Mouse (Mus musculus) lung, postnatal 36 days (tissue): ENCODE results near the gene Mapk3.
A peak's percentile ranks its signal among the peaks of the same experiment; 100 is the strongest.

Experiments used
- DNase-seq: peaks from one replicate; pipeline ENCODE4 v3.0.0; 2022; ENCODE audit warnings: mixed read lengths

Mapk3 gene

DNA sequence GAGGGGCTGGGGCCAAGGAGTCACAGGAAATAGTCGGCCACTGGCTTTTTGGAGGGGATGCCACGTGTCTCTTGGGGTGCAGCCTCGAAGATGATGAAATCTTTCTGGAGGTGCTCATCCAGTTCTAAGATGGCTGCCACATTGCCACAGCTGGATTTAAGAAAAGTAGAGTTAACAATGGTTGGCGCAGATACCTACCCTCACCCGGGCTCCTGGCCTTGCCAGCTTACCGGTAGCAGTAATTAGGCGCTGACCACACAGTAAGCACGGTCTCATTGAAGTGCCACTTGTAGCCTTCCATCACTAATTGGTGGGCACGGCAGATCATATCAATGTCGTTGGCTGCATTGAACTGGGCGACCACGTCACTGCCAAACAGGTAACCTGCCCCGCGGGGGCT is 26.7 kb downstream of the Mapk3 start:
- no peak for DNase-seq

DNA sequence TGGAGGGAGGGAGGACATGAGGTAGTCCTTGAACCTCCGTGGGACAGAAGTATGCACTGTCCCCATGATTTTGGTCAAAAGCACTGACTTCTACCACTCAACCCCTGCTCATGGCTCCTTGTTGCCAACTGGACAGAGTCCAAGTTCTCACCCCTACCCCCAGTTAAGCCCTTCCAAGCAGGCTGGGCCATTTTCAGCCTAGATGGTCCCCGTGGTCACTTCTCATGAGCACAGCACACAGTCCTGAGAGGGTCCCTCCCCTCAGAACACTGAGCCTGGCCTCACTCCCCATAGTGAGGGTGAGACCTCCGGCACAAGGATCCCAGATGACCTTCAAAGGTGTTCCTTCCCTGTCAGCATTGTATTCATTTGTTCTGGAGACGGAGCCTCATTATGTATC is 29.7 kb downstream of the Mapk3 start:
- no peak for DNase-seq

DNA sequence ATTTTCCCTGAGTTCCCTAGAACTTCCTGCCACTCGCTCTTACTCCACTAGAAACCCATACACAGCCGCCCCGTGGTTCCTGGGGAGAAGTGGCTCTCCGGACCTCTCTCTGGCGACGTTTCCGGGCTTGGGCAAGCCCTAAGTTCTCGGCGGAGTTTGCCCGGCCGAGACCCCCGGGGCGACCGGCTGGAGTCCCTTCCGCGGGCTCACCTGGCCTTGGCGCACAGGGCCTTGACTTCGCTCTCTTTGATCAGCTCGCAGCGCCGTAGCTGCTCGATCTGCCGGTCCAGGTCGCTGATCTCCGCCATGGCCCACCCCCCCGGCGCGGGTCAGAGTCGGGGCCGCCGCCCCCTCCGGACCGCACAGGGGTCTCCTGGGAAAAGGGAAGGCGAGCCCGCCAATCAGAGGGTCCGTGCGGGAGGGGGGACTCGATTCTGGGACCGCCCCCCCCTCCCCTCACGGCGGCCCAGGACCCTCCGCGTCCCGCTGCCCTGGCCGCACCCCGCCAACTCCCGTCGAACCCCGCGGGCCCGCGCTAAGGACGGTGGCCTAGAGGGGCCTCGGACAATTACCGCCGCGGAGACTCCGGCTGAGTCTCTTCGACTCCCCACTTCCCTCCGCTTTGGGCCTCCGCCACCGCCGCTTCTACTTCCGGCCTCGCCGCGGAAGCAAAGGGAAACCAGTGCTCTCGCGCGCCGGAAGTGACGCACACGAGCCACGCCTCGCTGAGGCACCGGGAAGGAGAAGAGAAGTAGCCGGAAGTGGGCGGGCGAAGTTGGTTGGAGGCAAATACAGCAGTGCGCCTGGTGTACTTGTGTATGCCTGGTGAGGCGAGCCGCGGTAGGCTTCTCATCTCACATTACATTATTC is 32.7 kb downstream of the Mapk3 start, which contains the start of gene Ppp4c:
Gene Ppp4c, minus strand, starts transcription at position 646 of the 870 bp plus-strand sequence.
- DNase-seq, result peak; percentile 99

DNA sequence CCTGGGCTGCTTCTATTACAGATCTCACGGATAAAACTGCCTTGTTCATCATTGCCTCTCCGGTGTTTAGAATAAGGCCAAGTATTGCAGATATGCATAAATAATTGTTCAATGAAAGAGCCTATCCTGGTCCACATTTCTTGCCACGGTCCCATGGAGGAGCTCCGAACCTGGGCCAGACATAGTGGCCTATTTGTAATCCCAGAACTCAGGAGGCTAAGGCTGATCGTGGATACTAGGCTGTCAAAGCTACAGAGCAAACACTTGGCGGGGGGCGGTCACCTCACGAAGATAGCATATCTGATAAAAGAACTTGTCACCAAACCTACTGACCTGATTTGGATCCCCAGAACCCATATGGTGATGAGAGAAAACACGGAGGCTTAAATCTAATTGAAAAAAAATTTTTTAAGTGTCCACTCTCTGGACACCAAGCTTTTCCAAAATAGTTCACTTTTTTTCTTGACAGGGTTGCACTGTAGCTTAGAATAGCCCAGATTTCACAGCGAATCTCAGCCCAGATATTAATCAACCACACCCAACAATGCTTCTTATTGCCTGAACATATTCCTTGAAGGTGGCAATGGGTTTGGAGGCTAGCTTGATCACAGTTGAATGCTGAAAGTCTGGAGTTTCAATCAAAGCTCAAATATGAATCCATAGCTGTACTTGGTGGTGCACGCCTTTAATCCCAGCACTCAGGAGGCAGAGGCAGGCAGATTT is 33.5 kb downstream of the Mapk3 start:
- no peak for DNase-seq

DNA sequence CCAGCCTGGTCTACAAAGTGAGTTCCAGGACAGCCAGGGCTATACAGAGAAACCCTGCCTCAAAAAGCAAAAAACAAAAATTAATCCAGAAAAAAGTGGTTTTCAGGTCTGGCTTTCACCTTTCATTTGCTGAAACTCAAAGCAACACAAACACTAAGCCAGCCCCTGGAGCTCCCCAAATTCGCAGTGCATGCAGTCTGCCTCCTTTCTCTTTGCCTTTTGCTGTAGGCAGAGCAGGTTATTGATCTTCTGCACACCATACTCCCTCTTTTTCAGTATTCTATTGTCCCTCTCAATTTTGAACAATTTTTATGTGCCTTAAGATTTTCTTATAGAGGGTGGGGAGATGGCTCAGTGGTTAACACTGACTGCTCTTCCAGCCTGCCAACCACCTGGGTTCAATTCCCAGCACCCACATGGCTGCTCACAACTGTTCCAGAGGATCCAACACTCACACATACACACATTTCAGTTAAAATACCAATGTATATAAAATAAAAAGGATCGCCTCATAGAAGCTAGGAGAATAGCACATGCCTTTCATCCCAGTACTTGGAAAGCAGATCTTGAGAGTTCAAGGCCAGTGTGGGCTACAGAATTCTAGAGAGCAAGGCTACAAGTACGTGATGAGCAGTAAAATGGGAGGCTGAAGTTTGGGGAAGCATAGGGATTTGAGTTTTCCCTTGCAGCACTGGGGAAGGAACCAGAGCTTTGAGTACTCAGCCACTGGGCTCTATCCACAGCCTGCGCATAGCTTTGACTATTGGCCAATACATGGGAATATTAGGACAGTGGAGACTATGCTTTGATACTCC is 34.3 kb downstream of the Mapk3 start:
- no peak for DNase-seq

DNA sequence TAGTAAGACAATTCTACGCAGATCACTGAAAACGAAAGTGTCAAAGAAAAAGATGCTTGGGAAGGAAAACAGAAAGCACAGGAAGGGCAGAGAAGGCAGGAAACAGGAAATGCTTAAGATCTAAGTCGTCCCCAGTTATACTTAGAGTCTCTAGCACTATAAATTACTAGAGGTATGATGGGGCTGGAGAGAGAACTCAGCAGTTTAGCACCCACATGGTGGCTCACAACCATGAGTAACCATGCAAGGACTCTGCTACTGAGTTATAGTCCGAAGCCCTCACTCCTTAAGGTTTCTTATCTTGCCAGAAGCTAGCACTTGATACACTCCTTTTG is 34.8 kb downstream of the Mapk3 start:
- no peak for DNase-seq

DNA sequence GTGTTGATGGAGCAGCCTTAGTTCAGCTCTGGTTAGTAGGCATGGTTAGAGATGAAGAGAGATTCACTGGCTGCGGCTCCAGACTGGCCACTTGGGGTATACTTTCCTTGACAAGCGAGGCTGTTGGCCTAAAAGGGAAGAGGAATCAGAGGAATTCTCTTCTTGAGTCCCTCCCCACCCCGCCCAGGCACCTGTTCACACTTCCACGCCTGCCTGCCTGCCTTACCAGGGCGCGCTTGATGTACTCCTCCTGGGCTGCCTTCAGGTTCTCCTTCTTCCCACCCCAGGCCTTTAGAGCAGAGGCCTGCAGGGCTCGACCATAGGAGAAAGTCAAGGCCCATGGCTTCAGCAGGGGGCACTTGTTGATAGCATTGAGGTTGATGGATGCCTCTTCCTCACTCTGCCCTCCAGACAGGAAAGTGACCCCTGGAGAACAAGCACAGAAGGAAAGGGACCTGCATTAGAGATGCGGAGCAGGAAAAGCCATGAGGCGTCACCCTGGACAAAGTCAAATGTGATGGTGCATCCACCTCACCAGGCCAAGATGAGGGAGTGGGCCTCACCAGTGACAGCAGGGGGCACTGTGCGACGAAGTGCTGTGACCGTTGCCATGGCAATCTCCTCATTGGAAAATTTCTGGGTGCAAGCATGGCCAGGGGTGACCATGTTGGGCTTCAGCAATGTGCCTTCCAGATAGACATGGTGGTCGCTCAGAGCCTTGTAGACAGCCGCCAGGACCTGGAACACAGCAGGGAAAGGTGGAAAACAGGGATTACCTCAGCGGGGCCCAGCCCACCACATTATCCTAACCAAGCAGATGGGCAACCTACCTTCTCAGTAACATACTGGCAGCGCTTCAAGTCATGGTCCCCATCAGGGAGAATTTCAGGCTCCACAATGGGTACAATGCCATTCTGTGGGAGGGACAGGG is 36.3 kb downstream of the Mapk3 start:
- DNase-seq, result no peak

DNA sequence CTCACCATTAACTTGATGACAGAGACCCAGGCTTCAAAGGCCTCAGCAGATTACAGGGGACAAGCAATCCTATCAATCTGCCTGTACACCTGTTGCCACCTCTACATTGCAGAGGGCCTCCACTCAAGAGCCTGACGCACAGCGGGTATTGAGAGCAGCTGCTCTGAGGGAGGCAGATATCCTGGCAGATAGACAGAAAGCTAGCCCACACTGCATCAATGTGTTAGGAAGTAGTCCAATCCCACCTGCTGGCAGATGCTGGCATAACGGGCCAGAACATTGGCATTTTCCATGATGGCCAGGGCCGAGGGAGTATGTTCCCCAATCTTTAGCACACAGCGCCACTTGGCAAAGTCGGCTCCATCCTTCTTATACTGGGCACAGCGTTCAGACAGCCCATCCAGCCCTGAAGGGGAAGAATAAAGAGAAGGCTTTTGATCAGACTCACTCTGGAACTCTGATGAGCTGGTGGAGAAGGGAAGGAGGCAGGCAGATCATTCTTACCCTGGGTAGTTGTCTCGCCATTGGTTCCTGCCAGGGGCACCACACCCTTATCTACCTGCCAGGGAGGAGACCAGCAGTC is 37.0 kb downstream of the Mapk3 start:
- peak; percentile 38 for DNase-seq

DNA sequence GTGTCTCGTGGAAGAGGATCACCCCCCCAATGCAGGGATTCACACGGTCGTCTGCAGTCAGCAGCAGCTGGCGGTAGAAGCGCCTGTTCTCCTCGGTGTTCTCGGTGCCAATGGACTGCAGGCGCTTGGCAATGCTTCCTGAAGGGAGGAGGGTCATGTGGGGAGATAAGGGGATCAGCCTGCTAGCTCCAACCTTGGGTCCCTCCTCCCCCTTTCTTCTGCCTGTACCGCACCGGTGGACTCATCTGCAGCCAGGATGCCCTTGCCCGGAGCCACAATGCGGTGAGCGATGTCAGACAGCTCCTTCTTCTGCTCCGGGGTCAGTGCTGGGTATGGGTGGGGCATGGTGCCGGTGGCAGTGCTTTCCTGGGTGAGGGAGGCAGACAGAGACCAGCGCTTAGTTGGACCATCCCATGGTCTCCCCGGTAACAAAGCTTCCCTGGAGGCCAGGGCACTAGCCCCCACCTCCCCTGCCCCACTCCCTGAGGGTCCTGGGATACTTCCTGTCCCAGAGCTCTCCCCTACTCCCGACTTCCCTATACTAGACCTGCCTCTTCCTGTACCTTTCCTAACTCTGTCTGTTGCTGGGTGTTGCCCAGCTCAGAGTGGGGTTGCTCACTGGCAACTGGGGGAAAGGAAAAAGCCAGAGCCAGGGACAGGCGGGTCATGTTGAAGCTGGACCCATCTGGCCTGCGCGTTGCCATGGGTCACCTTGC is 38.2 kb downstream of the Mapk3 start, which contains the start of gene Fam57b:
Gene Fam57b, plus strand, starts transcription at position 258 of the 716 bp plus-strand sequence.
- peak; percentile 49 for DNase-seq

DNA sequence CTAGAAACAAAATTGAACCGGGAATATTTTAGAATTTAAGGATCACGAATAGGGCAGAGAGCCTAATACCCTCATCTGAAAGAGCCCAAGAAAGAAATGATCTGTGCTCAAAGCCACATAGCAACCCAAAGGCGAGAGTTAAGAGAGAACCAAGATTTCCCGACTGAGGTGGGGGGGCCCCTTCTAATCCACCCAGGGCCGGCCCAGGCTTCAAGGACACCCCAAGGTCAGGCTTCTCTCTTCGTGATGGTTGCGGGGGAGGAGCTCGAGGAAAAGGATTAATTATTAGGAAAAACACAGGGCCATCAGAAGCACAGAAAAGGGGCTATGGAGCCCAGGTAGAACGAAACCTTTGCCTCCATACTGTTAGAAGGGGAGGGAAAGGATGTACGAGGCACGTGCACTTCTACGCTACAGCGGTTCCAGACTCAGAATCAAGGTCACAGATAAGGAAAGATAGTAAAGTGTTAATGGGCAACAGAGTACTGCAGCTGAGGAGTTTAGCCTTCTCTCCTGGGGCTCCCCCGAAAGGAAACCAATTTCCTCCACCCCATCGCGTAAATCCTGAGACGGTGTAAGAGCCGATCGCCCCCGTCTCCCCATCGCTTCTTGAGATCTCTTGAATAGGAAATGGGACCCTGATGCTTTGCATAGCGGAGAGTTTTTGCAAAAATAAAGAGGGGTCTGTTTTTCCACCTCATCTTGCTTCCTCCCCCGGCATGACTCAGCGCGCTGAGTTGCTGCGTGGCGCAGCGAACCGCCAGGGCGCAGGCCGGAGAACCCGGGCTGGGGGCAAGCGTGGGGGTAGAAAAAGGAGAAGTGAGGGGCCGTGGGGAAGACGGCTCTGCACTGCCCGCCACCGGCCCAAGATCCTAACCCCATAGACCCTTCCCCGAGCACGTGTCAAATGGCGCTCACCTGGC is 39.0 kb downstream of the Mapk3 start:
- DNase-seq, result no peak

DNA sequence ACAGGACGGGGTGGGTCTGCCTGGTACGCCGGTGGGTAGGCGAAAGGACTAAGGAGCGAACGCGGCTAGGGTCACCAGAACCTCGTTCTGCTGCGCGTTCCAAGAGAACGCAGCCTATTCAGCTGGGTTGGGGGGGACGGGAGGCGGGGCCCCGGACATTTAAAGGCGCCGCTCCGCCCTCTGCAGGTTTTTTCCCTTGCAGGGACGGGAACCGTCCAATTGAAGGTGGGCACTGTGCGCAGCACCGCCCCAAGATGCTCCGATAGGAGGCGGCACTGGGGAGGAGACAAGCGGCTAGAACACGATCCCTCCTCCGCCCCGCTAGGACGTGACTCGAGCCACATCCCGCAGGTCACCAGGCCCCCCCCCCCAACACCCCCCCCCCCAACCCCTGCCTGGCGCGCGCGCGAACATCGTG is 39.7 kb downstream of the Mapk3 start:
- peak; percentile 99 for DNase-seq

DNA sequence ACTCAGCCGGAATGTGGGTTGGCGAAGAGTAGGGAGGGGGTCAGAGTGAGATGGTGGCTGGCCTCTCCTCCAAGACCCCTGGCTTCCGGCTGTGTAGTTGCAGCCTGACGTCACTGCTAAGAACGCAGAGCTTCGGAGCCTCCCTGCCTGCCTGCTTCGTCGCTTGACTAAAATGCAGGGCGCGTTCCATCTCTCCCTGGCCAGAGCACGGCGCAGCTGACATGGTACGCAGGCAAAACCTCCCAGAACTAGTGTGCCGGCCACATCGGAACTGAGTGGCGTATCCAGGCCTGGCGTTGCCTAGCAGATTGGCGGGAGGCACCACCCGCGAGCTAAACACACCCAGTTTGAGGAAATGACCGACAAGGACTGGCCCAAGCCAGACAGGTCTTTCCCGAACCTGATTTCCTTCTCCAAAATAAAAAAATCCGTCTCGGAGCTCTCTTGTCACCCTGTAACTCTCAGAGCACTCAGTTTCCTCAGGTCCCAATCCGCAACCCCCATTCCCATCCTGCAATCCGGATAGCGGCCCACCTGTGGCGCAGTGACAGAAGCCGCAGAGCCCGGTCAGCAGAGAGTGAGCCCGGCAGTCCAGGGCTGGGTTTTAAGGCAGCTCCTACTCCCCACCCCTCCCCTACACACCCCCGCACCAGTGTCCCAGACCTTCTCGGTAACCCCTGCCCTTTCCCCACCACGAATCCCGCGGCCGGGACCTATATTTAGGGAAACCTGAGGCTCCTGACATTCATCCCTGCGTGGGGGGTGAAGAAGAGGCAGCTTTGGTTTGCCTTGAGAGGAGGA is 40.3 kb downstream of the Mapk3 start:
- peak; percentile 41 for DNase-seq

DNA sequence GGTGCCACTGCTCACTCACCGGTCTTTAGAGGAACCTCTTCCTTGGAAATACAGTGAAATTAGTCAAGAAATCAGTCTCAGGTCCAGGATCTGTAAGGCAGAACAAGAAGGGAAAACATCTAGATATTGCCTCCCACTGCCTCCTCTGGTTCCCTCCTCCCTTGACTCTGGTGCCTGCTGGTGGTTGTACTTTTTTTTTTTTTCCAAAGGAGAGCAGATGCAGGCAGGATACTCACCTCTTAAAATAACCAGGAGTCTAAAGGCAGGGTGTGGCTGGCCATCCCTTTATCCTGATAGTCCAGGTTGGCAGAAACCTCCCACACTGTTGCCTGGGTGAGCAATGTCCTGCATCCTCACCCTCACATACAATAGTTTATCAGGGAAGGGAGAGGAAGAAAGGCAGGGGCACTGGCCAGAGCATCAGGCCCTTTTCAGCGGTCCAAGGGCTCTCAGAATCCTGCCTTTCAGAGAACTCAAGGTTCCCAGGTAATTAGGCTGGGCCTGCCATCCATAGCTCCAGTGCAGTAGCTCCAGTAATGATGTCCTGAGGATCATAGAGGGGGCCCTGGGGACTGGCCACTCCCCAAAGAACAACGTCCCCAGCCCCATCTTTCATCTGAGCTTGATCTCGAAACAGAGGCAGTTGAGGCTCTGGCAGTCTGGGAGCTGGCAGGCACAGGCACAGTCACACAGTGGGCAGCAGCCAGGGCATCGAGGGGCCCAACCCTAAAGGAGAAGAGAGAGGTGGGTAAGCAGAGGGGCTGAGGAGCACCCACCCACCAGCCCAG is 41.1 kb downstream of the Mapk3 start:
- no peak for DNase-seq

DNA sequence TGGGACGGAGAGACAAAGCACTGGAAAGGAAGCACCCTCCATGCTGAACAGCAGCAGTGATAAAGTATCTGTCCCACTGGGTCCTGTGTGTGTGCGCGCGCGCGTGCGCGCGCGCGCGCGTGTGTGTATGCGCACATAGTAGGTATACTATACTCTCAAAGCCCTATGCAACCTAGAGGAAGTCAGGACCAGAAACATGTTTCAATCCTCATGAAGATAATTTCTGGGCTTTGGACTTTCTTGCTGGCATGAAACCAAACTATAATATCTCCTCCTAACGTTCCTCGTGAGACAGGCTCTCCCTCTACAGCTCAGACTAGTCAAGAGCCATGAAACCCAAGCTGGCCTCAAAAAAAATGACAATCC is 41.6 kb downstream of the Mapk3 start:
- no peak for DNase-seq

DNA sequence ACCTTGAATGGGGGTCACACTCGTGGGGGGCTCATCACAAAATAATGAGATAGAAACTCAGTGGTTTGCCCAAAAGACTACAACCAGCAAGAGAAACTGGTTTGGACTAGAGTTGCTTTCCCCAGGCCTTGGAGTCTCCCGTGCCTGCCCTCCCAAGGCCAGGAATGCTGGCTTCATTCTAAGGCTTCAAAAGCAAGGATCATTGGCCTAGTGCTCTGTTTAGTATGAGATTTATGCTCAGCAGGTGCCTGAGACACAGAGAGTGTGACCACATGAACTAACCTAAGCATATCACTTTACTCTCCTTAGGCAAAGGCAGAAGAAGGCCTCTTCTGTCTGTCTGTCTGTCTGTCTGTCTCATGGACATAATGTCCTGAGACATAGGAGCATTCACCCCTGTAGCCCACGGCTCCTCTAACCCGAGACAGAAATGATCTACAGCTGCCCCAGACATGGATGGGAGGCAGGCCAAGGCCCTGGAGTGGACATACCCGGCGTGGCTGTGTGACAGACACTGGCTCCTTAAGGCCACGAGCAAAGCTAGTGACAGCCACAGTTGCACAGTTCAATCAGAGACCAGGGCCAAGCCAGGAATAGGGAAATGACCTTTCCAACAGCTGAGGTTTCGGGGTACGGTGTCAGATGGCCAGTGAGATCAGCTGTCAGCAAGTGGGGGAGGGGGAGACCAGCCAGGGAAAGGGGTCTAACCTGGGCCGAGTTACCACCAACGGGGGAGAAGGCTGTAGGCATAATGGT is 42.9 kb downstream of the Mapk3 start:
- DNase-seq, result no peak

DNA sequence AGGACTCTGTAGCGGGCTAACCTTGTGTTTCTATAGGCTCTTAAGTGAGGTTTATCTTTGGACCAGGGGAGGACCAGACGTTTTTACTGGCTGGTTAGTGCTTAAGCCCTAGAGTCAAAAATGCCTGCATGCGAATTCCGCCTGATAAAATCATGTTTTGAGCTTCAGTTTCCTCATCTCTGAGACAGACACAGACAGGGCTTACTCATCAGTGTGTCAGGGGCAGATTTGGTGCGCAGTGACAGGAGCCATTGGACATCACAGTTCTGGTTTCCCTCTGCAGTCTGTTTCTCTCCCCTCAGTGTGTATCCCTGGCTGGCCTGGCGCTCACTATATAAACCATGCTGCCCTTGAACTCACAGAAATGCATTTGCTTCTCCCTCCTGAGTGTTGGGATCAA is 43.8 kb downstream of the Mapk3 start:
- DNase-seq, result no peak

DNA sequence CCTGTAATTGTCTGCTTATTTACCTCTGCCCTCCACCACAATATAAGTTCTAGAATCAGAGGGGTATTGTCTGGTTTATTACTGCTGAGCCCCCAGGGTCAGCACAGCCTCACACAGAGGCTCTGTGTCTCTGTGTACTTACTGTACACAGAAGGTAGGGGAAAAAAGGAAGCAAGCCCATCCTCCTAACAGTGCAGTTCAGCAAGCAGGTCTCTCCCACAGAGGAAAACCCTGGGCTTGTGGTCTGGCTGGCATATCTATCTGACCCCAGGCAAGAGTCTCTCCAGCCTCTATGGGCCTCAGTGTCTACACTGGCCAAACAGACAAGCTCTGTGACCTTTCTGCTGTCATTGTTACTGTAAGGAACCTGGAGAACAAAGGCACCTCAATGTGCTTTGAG is 44.4 kb downstream of the Mapk3 start:
- DNase-seq, result no peak

DNA sequence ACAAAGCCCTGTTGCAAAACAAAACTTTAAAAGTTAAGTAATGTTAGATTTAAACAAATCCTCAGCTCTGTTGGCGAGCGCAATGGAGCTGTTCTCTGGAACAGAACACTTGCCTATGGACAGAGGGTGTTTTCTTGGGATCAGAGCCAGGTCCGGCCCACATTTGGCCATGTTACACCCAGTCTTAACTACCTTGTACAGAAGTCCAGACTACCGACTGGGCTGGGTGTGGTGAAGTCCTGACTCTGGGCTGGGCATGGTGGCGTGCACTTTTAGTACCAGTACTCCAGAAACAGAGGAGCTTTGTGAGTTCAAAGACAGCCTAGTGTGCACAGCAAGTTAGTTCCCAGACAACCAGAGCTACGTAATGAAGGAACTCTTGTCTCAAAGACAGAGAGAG is 47.6 kb downstream of the Mapk3 start:
- peak; percentile 85 for DNase-seq
